Mouse (Mus musculus): Measurements from ENCODE around the gene Mfsd12.

- TF ChIP-seq CHD2 (IDR thresholded peaks at IDR 0.05; ENCODE audit: low read depth, low read length) (no peak), HCFC1 (IDR thresholded peaks at IDR 0.05; ENCODE audit: borderline replicate concordance, insufficient read depth, low read length) (no peak), MAFK (IDR thresholded peaks at IDR 0.05; ENCODE audit: insufficient read depth, low read depth, low read length) (no peak), ZC3H11A (IDR thresholded peaks at IDR 0.05; ENCODE audit: borderline replicate concordance, low read depth, low read length) (no peak), ZNF384 (IDR thresholded peaks at IDR 0.05; ENCODE audit: low read depth, low read length) (no peak)
Observed at GRCm38 (mm10) chr10:81316338-81317060, 40.8 kb upstream of the Mfsd12 start.

Data from ES-E14 (cell line).